Mouse (Mus musculus): ENCODE data around the gene Olfr94. TPM values are rescaled to one million over a fixed set of nuclear protein-coding genes. Genes with fewer than 3 reads are reported as not detected.

Olfr94 gene
- polyA plus RNA-seq, 1 experiment from 2014 or later: not detected

GRCm38 (mm10) chr17:37185474-37185873, 15.3 kb downstream of the Olfr94 start:
- WGBS: 25% methylated on average over 6 of the region's 6 CpGs
- H3K36me3 ChIP-seq (ENCODE audit: control insufficient read depth, insufficient read depth, low read length): no peaks in the 10 kb centered on the region
- no peak overlapping the region for H3K4me3 ChIP-seq (ENCODE audit: low read length)
- no peak overlapping the region for H3K9ac ChIP-seq (ENCODE audit: low read length)
- H3K4me1 ChIP-seq (replicated peaks; ENCODE audit: control insufficient read depth, insufficient read depth, low read length): no peaks in the 10 kb centered on the region
- no peaks in the 10 kb centered on the region for H3K27me3 ChIP-seq (ENCODE audit: control insufficient read depth, insufficient read depth, low read depth, low read length)
- no peak overlapping the region for H3K27ac ChIP-seq (ENCODE audit: low read length)
- ATAC-seq (ENCODE audit: low read depth): no peak
- no peak overlapping the region for H3K4me2 ChIP-seq (ENCODE audit: low read depth, low read length)
- no peaks in the 10 kb centered on the region for H3K9me3 ChIP-seq (ENCODE audit: control insufficient read depth, low read length)

DNA sequence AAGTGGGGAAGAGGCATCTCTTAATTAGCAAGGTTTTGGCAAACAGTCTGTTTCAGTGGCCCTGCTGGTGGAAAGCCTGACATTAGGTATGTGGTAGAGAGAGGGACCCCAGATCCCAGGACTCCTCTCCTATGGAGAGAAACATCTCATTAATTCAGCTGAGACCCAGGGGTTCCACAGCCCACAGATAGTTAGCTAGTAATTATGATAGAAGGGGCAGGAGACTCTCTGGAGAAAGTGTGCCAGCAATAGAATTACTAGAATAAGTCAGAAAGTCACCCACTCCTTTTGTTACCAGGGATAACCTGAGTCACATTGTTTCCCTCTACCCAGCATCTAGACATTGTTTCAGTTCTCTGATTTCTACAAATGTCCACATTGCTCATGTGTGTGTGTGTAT, 39.4 kb downstream of the Olfr94 start, which contains the start of gene Olfr93:
Olfr93 (minus strand) TSS at position 101 of the 400 bp plus-strand sequence.
- H3K36me3 ChIP-seq (ENCODE audit: control insufficient read depth, insufficient read depth, low read length): no peaks in the 10 kb centered on the region
- H3K4me2 ChIP-seq (ENCODE audit: low read depth, low read length): no peak within 1 kb of the TSS
- no peaks in the 10 kb centered on the region for H3K4me1 ChIP-seq (replicated peaks; ENCODE audit: control insufficient read depth, insufficient read depth, low read length)
- ATAC-seq (ENCODE audit: low read depth): no peak
- no peak within 1 kb of the TSS for H3K4me3 ChIP-seq (ENCODE audit: low read length)
- no peak within 1 kb of the TSS for H3K27ac ChIP-seq (ENCODE audit: low read length)
- no peaks in the 10 kb centered on the region for H3K27me3 ChIP-seq (ENCODE audit: control insufficient read depth, insufficient read depth, low read depth, low read length)
- H3K9me3 ChIP-seq (ENCODE audit: control insufficient read depth, low read length): no peaks in the 10 kb centered on the region
- H3K9ac ChIP-seq (ENCODE audit: low read length): no peak within 1 kb of the TSS

Other genes with a start within 250 kb of the Olfr94 start
- gene Ppp1r11, start 249.3 kb downstream of the Olfr94 start, polyA plus RNA-seq (2015; fragmentation: Nextera tagmentation; extraction: Ambion mirVana): 104 and 117 TPM in 2 replicates
- 93.7 and 96.4 TPM in 2 replicates for gene Znrd1, start 242.4 kb downstream of the Olfr94 start, polyA plus RNA-seq (2015; fragmentation: Nextera tagmentation; extraction: Ambion mirVana)
- gene Znrd1as, start 242.4 kb downstream of the Olfr94 start, polyA plus RNA-seq (2015; fragmentation: Nextera tagmentation; extraction: Ambion mirVana): 7.2 and 7.7 TPM in 2 replicates
- not detected in 2 replicates for gene 2410137M14Rik, start 219.8 kb downstream of the Olfr94 start, polyA plus RNA-seq (2015; fragmentation: Nextera tagmentation; extraction: Ambion mirVana)
- 0.33 and 0.38 TPM in 2 replicates for gene H2-M5, start 211.5 kb downstream of the Olfr94 start, polyA plus RNA-seq (2015; fragmentation: Nextera tagmentation; extraction: Ambion mirVana)
- 70.1 and 73.4 TPM in 2 replicates for gene Zfp57, start 199.8 kb downstream of the Olfr94 start, polyA plus RNA-seq (2015; fragmentation: Nextera tagmentation; extraction: Ambion mirVana)
- 0.11 TPM in 1 of 2 replicates, not detected in the other for gene Mog, start 177.6 kb downstream of the Olfr94 start, polyA plus RNA-seq (2015; fragmentation: Nextera tagmentation; extraction: Ambion mirVana)
- gene Gabbr1, start 155.0 kb downstream of the Olfr94 start, polyA plus RNA-seq (2015; fragmentation: Nextera tagmentation; extraction: Ambion mirVana): 5.6 and 7.3 TPM in 2 replicates
- gene Olfr90, start 112.5 kb downstream of the Olfr94 start, polyA plus RNA-seq (2015; fragmentation: Nextera tagmentation; extraction: Ambion mirVana): not detected in 2 replicates
- gene Olfr91, start 102.7 kb downstream of the Olfr94 start, polyA plus RNA-seq (2015; fragmentation: Nextera tagmentation; extraction: Ambion mirVana): not detected in 2 replicates
- not detected in 2 replicates for gene Olfr92, start 80.9 kb downstream of the Olfr94 start, polyA plus RNA-seq (2015; fragmentation: Nextera tagmentation; extraction: Ambion mirVana)
- gene Olfr93, start 39.5 kb downstream of the Olfr94 start, polyA plus RNA-seq (2015; fragmentation: Nextera tagmentation; extraction: Ambion mirVana): not detected in 2 replicates
- 0.28 and 1.1 TPM in 2 replicates for gene Ubd, start 7.1 kb downstream of the Olfr94 start, polyA plus RNA-seq (2015; fragmentation: Nextera tagmentation; extraction: Ambion mirVana)
- not detected in 2 replicates for gene Olfr95, start 12.1 kb upstream of the Olfr94 start, polyA plus RNA-seq (2015; fragmentation: Nextera tagmentation; extraction: Ambion mirVana)
- gene Olfr96, start 19.2 kb upstream of the Olfr94 start, polyA plus RNA-seq (2015; fragmentation: Nextera tagmentation; extraction: Ambion mirVana): not detected in 2 replicates
- gene Olfr97, start 36.3 kb upstream of the Olfr94 start, polyA plus RNA-seq (2015; fragmentation: Nextera tagmentation; extraction: Ambion mirVana): not detected in 2 replicates
- not detected in 2 replicates for gene Olfr98, start 62.8 kb upstream of the Olfr94 start, polyA plus RNA-seq (2015; fragmentation: Nextera tagmentation; extraction: Ambion mirVana)
- 2.3 and 3.1 TPM in 2 replicates for gene H2-M3, start 69.2 kb upstream of the Olfr94 start, polyA plus RNA-seq (2015; fragmentation: Nextera tagmentation; extraction: Ambion mirVana)
- not detected in 2 replicates for gene Olfr99, start 82.5 kb upstream of the Olfr94 start, polyA plus RNA-seq (2015; fragmentation: Nextera tagmentation; extraction: Ambion mirVana)
- gene Olfr101, start 103.3 kb upstream of the Olfr94 start, polyA plus RNA-seq (2015; fragmentation: Nextera tagmentation; extraction: Ambion mirVana): not detected in 2 replicates
- not detected in 2 replicates for gene Olfr102, start 116.1 kb upstream of the Olfr94 start, polyA plus RNA-seq (2015; fragmentation: Nextera tagmentation; extraction: Ambion mirVana)
- not detected in 2 replicates for gene Olfr103, start 138.7 kb upstream of the Olfr94 start, polyA plus RNA-seq (2015; fragmentation: Nextera tagmentation; extraction: Ambion mirVana)
- not detected in 2 replicates for gene Olfr104-ps, start 158.6 kb upstream of the Olfr94 start, polyA plus RNA-seq (2015; fragmentation: Nextera tagmentation; extraction: Ambion mirVana)
- not detected in 2 replicates for gene Olfr105-ps, start 178.0 kb upstream of the Olfr94 start, polyA plus RNA-seq (2015; fragmentation: Nextera tagmentation; extraction: Ambion mirVana)
- gene Olfr106-ps, start 189.4 kb upstream of the Olfr94 start, polyA plus RNA-seq (2015; fragmentation: Nextera tagmentation; extraction: Ambion mirVana): not detected in 2 replicates
- gene Olfr107, start 198.2 kb upstream of the Olfr94 start, polyA plus RNA-seq (2015; fragmentation: Nextera tagmentation; extraction: Ambion mirVana): not detected in 2 replicates
- gene Olfr108, start 244.5 kb upstream of the Olfr94 start, polyA plus RNA-seq (2015; fragmentation: Nextera tagmentation; extraction: Ambion mirVana): not detected in 2 replicates